Mouse (Mus musculus) heart, adult 2 months (tissue): Measurements from ENCODE around the gene Zscan2. TPM values are rescaled to one million over a fixed set of nuclear protein-coding genes. Genes with fewer than 3 reads are reported as not detected.

ENCODE experiments used
- DNase-seq, 2 experiments: peaks; one replicate each; pipeline ENCODE4 v3.0.0; 2021
- H3K27ac ChIP-seq: fragments of 200-600 bp; 2 replicates; pipeline ENCODE4 v1.8.1; 2022
- H3K27me3 ChIP-seq: fragments of 200-500 bp; 2 replicates; pipeline ENCODE4 v1.6.1; 2012; ENCODE audit warnings: mild to moderate bottlenecking, low read length, inconsistent platforms, mixed read lengths; ENCODE audit not compliant: control insufficient read depth, insufficient read depth
- H3K36me3 ChIP-seq: fragments of 200-500 bp; 2 replicates; pipeline ENCODE4 v1.6.1; 2012; ENCODE audit warnings: low read length, inconsistent platforms; ENCODE audit not compliant: control insufficient read depth, insufficient read depth
- H3K4me1 ChIP-seq: fragments of 200-500 bp; 2 replicates; pipeline ENCODE4 v1.6.1; 2011; ENCODE audit warnings: low read length; ENCODE audit not compliant: control insufficient read depth, insufficient read depth
- H3K4me3 ChIP-seq: fragments of 200-600 bp; 2 replicates; pipeline ENCODE4 v1.8.1; 2022
- H3K79me2 ChIP-seq: fragments of 200-500 bp; replicated peaks from 2 replicates; pipeline ENCODE4 v1.6.1; 2012; ENCODE audit warnings: mild to moderate bottlenecking, inconsistent platforms, low read length, moderate library complexity, mixed read lengths; ENCODE audit not compliant: control insufficient read depth, insufficient read depth
- H3K9ac ChIP-seq: fragments of 200-500 bp; 2 replicates; pipeline ENCODE4 v1.6.1; 2012; ENCODE audit warnings: low read depth, mild to moderate bottlenecking, control low read depth, inconsistent platforms, low read length, mixed read lengths
- CTCF ChIP-seq: fragments of 200-600 bp; IDR thresholded peaks from 2 replicates; pipeline ENCODE4 v1.8.1; 2022; ENCODE audit warnings: antibody characterized with exemption, mild to moderate bottlenecking, moderate library complexity
- EP300 ChIP-seq: fragments of 200-500 bp; IDR thresholded peaks from 2 replicates; pipeline ENCODE4 v1.6.1; 2011; ENCODE audit warnings: low read depth, low read length, control low read depth; ENCODE audit not compliant: insufficient read depth
- POLR2A ChIP-seq: fragments of 200-500 bp; IDR thresholded peaks from 2 replicates; pipeline ENCODE4 v1.6.1; 2011; ENCODE audit warnings: mild to moderate bottlenecking, low read depth, low read length, control low read depth; ENCODE audit not compliant: insufficient read depth
- WGBS: fragments of 180-500 bp; shearing (Covaris S2); methylation state at CpG from one replicate; pipeline ENCODE4 v1.1.7; 2018; 5-methylcytosine and 5-hydroxymethylcytosine counted together
- intact Hi-C: fragments of 180-260 bp; cut with DNase I; formaldehyde crosslinking; loops from one replicate; pipeline ENCODE4 v1.15.1; 2025
- polyA plus RNA-seq: library from polyadenylated mRNA; depleted of rRNA; stranded (reverse); fragments of >200 nt; gene quantifications from 2 replicates; pipeline ENCODE4 v1.2.3, GENCODE M21; 2012
- total RNA-seq, 2 experiments: library from RNA; stranded (reverse); gene quantifications; 2 replicates each; pipeline ENCODE4 v1.2.3; 2021

The Zscan2 gene
- total and polyA plus RNA-seq, 3 experiments, result 3.0 to 6.3 (median 5.7) TPM

DNA sequence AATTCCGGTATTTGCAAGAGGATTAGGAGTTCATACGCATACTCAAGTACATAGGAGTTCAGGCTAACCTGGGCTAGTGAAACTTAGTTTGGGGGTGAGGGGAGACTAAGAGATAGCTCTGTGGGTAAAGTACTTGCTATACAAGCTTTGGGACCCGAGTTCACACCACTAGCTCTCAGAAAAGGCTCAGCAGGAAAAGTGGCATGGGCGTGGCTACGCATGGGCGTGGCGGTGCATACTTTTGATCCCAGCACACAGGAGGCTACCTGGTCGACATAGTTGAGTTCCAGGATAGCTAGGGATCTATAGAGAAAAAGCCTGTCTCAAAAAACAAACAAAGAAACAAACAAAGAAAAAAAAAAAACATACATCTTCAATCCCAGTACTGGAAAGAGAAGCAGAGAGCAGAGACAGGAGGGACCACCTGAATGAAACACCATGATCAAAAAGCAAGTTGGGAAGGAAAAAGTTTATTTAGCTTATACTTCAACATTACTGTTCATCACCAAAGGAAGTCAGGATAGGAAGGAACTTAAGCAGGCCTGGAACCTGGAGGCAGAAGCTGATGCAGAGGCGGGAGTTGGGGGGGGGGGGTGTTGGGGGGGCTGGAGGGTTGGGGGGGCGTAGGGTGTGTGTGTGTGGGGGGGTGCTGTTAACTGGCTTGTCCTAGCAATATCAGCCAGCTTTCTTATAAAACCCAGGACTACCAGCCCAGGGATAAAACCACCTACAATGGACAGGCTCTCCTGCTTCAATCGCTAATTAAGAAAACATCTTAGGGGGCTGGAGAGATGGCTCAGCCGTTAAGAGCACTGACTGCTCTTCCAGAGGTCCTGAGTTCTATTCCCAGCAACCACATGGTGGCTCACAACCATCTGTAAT lies 26.8 kb upstream of the Zscan2 start:
- TF ChIP-seq EP300 (no peak), POLR2A (no peak), CTCF (no peak)
- H3K36me3 ChIP-seq, result no peaks in the 10 kb centered on the region
- H3K79me2 ChIP-seq, result no peaks in the 10 kb centered on the region
- WGBS, result 41% methylated on average over 12 of the region's 12 CpGs
- H3K4me3 ChIP-seq, result no peak overlapping the region
- H3K9ac ChIP-seq, result no peak overlapping the region
- intact Hi-C loops, result loop anchor here (2.0 kb wide), 1 partner anchor 29 kb away; no protein-coding TSS in a partner anchor
- no peak overlapping the region for H3K27ac ChIP-seq
- H3K4me1 ChIP-seq, result peaks cover 3% of the 10 kb centered on the region; the same call in 1 of the 2 replicates
- H3K27me3 ChIP-seq, result no peaks in the 10 kb centered on the region
- DNase-seq, result no peak

GRCm38 (mm10) chr7:80835984-80836652 lies 24.6 kb upstream of the Zscan2 start:
- 70% methylated on average over 4 of the region's 4 CpGs for WGBS
- Histone ChIP-seq H3K9ac (no peak overlapping the region), H3K4me3 (no peak overlapping the region), H3K79me2 (no peaks in the 10 kb centered on the region), H3K4me1 (peaks cover 3% of the 10 kb centered on the region; the same call in 1 of the 2 replicates), H3K36me3 (no peaks in the 10 kb centered on the region), H3K27ac (no peak overlapping the region), H3K27me3 (no peaks in the 10 kb centered on the region)
- TF ChIP-seq CTCF, result no peak
- no peak for TF ChIP-seq POLR2A
- TF ChIP-seq EP300, result no peak
- DNase-seq, result no peak
- intact Hi-C loops, result no loop called here

- no peaks in the 10 kb centered on the region for H3K79me2 ChIP-seq
Measured at GRCm38 (mm10) chr7:80837736-80838135, 23.0 kb upstream of the Zscan2 start.

GRCm38 (mm10) chr7:80838247-80838646 lies 22.5 kb upstream of the Zscan2 start:
- H3K9ac ChIP-seq, result no peak overlapping the region
- intact Hi-C loops, result no loop called here
- TF ChIP-seq POLR2A (no peak), CTCF (no peak), EP300 (no peak)

More at GRCm38 (mm10) chr7:80837736-80838135, 23.0 kb upstream of the Zscan2 start:
- Histone ChIP-seq H3K27ac (no peak overlapping the region), H3K36me3 (no peaks in the 10 kb centered on the region), H3K4me1 (peaks cover 3% of the 10 kb centered on the region; the same call in 1 of the 2 replicates), H3K4me3 (no peak overlapping the region), H3K9ac (no peak overlapping the region), H3K27me3 (no peaks in the 10 kb centered on the region)
- 42% methylated on average over 9 of the region's 9 CpGs for WGBS
- DNase-seq, result peak in 1 of 2 experiments; percentile 39
- TF ChIP-seq CTCF, result no peak
- TF ChIP-seq EP300, result no peak
- TF ChIP-seq POLR2A, result no peak
- intact Hi-C loops, result no loop called here

GRCm38 (mm10) chr7:80839755-80840154 lies 21.0 kb upstream of the Zscan2 start:
- Histone ChIP-seq H3K9ac (no peak overlapping the region), H3K36me3 (no peaks in the 10 kb centered on the region), H3K4me1 (peaks cover 3% of the 10 kb centered on the region; the same call in 1 of the 2 replicates), H3K27me3 (no peaks in the 10 kb centered on the region), H3K27ac (no peak overlapping the region), H3K79me2 (no peaks in the 10 kb centered on the region), H3K4me3 (no peak overlapping the region)
- DNase-seq, result no peak
- TF ChIP-seq EP300 (no peak), CTCF (no peak), POLR2A (no peak)
- intact Hi-C loops, result no loop called here

More at GRCm38 (mm10) chr7:80838247-80838646, 22.5 kb upstream of the Zscan2 start:
- Histone ChIP-seq H3K79me2 (no peaks in the 10 kb centered on the region), H3K27ac (no peak overlapping the region), H3K27me3 (no peaks in the 10 kb centered on the region), H3K36me3 (no peaks in the 10 kb centered on the region), H3K4me1 (peaks cover 3% of the 10 kb centered on the region; the same call in 1 of the 2 replicates), H3K4me3 (no peak overlapping the region)
- DNase-seq, result no peak
- WGBS, result 60% methylated on average over 7 of the region's 7 CpGs
